Mouse (Mus musculus) myocyte (in vitro differentiated cells): Measurements from ENCODE around the gene Arhgef19. TPM values are rescaled to one million over a fixed set of nuclear protein-coding genes. Genes with fewer than 3 reads are reported as not detected.
A peak's percentile ranks its signal among the peaks of the same experiment; 100 is the strongest.

ENCODE experiments used
- H3K27me3 ChIP-seq: one replicate; pipeline ENCODE4 v1.6.1; 2011; ENCODE audit not compliant: control insufficient read depth, insufficient read depth, insufficient read length
- H3K36me3 ChIP-seq: one replicate; pipeline ENCODE4 v1.6.1; 2011; ENCODE audit not compliant: control insufficient read depth, insufficient read depth
- H3K4me2 ChIP-seq: one replicate; pipeline ENCODE4 v1.6.1; 2011; ENCODE audit warnings: low read depth, control low read depth
- H3K4me3 ChIP-seq: one replicate; pipeline ENCODE4 v1.5.1; 2011; ENCODE audit warnings: mild to moderate bottlenecking, control low read depth, moderate library complexity
- H3K79me2 ChIP-seq: one replicate; pipeline ENCODE4 v1.6.1; 2011; ENCODE audit not compliant: control insufficient read depth, insufficient read depth
- H3ac ChIP-seq: one replicate; pipeline ENCODE4 v1.6.1; 2011; ENCODE audit not compliant: control insufficient read depth, insufficient read length
- CEBPB ChIP-seq: IDR thresholded peaks from 2 replicates; pipeline ENCODE4 v1.6.1; 2011; ENCODE audit warnings: mild to moderate bottlenecking, moderate library complexity; ENCODE audit not compliant: poor library complexity, insufficient read depth, severe bottlenecking
- E2F4 ChIP-seq: IDR thresholded peaks from one replicate; pipeline ENCODE4 v1.6.1; 2011; ENCODE audit warnings: mild to moderate bottlenecking, control low read depth, moderate library complexity; ENCODE audit not compliant: insufficient read depth
- MAX ChIP-seq: IDR thresholded peaks from one replicate; pipeline ENCODE4 v1.6.1; 2011; ENCODE audit warnings: low read depth, mild to moderate bottlenecking, control low read depth
- MYOD1 ChIP-seq, 3 experiments: IDR thresholded peaks; one replicate each; pipeline ENCODE4 v1.6.1; 2011; ENCODE audit warnings: control low read depth in 2 of 3, low read depth in 2 of 3, mild to moderate bottlenecking in 2 of 3, moderate library complexity in 1 of 3; ENCODE audit not compliant: insufficient read length in 2 of 3, control insufficient read depth in 1 of 3
- MYOG ChIP-seq, 3 experiments: IDR thresholded peaks; one replicate each; pipeline ENCODE4 v1.6.1; 2011; ENCODE audit warnings: control low read depth in 2 of 3, low read depth in 2 of 3, mild to moderate bottlenecking in 2 of 3; ENCODE audit not compliant: insufficient read length in 2 of 3, control insufficient read depth in 1 of 3, insufficient read depth in 1 of 3
- POLR2A ChIP-seq: IDR thresholded peaks from one replicate; pipeline ENCODE4 v1.6.1; 2011; ENCODE audit warnings: low read depth, mild to moderate bottlenecking, control low read depth, moderate library complexity; ENCODE audit not compliant: insufficient read length
- POLR2AphosphoS2 ChIP-seq: IDR thresholded peaks from one replicate; pipeline ENCODE4 v1.6.1; 2011; ENCODE audit warnings: low read depth, control low read depth; ENCODE audit not compliant: insufficient read length
- REST ChIP-seq: IDR thresholded peaks from one replicate; pipeline ENCODE4 v1.6.1; 2011; ENCODE audit warnings: mild to moderate bottlenecking, control low read depth, moderate library complexity; ENCODE audit not compliant: insufficient read depth, insufficient read length
- SRF ChIP-seq: IDR thresholded peaks from one replicate; pipeline ENCODE4 v1.6.1; 2011; ENCODE audit warnings: low read depth; ENCODE audit not compliant: control insufficient read depth, insufficient read length
- TCF12 ChIP-seq: IDR thresholded peaks from one replicate; pipeline ENCODE4 v1.6.1; 2011; ENCODE audit warnings: mild to moderate bottlenecking, control low read depth; ENCODE audit not compliant: poor library complexity, insufficient read depth, severe bottlenecking
- TCF3 ChIP-seq: IDR thresholded peaks from one replicate; pipeline ENCODE4 v1.6.1; 2011; ENCODE audit warnings: low read depth, control low read depth; ENCODE audit not compliant: insufficient read length
- USF1 ChIP-seq: IDR thresholded peaks from one replicate; pipeline ENCODE4 v1.6.1; 2011; ENCODE audit warnings: low read depth, mild to moderate bottlenecking, control low read depth, moderate library complexity
- polyA plus RNA-seq: library from polyadenylated mRNA; unstranded; fragments of >200 nt; fragmentation: generic; extraction: Trizol; gene quantifications from one replicate; pipeline ENCODE4 v1.2.1, GENCODE M21; 2012; ENCODE audit warnings: missing spikeins

Gene Arhgef19
- polyA plus RNA-seq, 1 experiment: 28.6 TPM

DNA sequence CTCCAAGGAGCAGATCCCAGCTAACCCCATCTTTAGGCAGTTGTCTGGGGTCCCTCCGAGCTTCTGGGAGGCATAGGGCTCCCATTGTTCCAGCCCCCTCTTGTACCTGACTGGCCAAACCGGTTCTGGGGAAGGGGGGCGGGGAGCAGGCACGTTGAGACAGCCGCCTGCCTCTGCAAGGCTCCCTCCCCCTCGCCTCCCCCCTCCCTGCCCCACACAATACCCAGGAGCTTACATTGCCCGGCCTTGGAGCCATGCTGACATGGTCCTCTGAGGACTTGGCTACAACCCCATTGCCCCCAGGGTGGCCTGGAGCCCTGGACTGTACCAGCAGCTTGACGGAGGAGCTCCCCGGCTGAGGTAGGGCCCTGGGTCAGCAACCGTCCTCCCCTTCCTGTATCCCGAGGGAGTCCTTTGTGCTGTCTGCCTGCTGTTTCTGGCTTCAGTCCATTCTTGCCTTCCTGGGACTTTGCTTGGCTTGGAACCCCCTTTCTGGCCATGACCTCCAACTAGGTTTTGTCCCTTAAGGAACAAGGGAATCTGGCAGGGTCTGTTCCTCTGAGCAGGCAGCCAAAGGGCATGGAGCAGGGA is 3.4 kb downstream of the Arhgef19 start:
- Histone ChIP-seq H3K4me3 (no peak overlapping the region), H3ac (no peak overlapping the region), H3K27me3 (no peaks in the 10 kb centered on the region), H3K4me2 (peak overlapping the region; percentile 21), H3K79me2 (no peaks in the 10 kb centered on the region), H3K36me3 (no peaks in the 10 kb centered on the region)
- TF ChIP-seq E2F4 (no peak), SRF (no peak), MYOD1 (IDR thresholded peaks at IDR 0.05; ENCODE audit: control insufficient read depth in 1 of 3, insufficient read length in 2 of 3, low read depth in 2 of 3) (no peak)

DNA sequence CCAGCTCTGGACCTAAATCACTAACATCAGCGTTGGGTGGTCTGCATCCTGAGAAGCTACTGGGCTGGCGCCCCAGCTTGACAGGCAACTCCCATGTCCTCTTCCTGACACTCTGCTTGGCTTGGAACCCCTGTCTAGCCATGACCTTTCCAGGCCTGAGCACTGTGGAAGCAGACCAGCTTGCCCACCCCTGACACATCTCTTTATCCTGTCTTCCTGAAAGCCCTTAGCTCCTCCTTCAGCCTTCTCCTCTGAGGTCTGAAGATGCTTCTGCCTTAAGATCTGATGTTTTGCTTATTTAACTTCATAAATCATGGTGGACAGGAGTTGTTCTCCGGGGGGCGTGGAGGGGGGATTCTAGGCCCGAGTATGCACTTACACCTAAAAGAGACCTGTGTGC is 4.3 kb downstream of the Arhgef19 start:
- H3K36me3 ChIP-seq: no peaks in the 10 kb centered on the region
- no peak overlapping the region for H3K4me2 ChIP-seq
- TF ChIP-seq USF1 (no peak), POLR2A (no peak), POLR2AphosphoS2 (no peak), TCF12 (no peak), MYOD1 (IDR thresholded peaks at IDR 0.05; ENCODE audit: control insufficient read depth in 1 of 3, insufficient read length in 2 of 3, low read depth in 2 of 3) (no peak), TCF3 (no peak), SRF (no peak), CEBPB (no peak), MAX (no peak), REST (no peak), MYOG (IDR thresholded peaks at IDR 0.05; ENCODE audit: control insufficient read depth in 1 of 3, insufficient read depth in 1 of 3, insufficient read length in 2 of 3, low read depth in 2 of 3) (no peak), E2F4 (no peak)
- no peaks in the 10 kb centered on the region for H3K27me3 ChIP-seq
- no peaks in the 10 kb centered on the region for H3K79me2 ChIP-seq
- H3ac ChIP-seq: no peak overlapping the region
- no peak overlapping the region for H3K4me3 ChIP-seq

DNA sequence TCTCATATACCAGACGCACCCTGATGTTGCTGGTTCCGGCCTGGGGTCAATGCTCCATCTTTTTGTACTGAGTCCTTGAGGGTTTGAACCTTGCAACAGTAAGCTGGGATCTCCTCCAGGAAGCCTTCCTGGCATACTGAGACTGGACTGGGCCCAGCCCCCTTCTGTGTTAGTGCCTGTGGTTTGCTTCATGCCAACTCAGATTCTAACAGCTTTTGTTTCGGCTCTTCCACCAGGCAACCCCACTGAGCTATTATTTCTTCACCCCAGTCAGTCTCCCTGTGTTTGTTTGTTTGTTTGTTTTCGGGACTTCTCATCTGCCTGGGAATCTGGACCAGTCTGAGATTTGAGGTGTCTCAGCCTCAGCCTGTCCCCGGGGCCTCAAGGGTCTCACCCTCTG is 5.1 kb downstream of the Arhgef19 start:
- Histone ChIP-seq H3K4me3 (peak overlapping the region; percentile 31), H3K27me3 (no peaks in the 10 kb centered on the region)
- TF ChIP-seq SRF (no peak), E2F4 (no peak), REST (no peak), MYOG (IDR thresholded peaks at IDR 0.05; ENCODE audit: control insufficient read depth in 1 of 3, insufficient read depth in 1 of 3, insufficient read length in 2 of 3, low read depth in 2 of 3) (no peak), POLR2A (no peak), MYOD1 (IDR thresholded peaks at IDR 0.05; ENCODE audit: control insufficient read depth in 1 of 3, insufficient read length in 2 of 3, low read depth in 2 of 3) (no peak), CEBPB (no peak), USF1 (no peak), TCF12 (no peak), MAX (no peak), POLR2AphosphoS2 (no peak), TCF3 (no peak)

DNA sequence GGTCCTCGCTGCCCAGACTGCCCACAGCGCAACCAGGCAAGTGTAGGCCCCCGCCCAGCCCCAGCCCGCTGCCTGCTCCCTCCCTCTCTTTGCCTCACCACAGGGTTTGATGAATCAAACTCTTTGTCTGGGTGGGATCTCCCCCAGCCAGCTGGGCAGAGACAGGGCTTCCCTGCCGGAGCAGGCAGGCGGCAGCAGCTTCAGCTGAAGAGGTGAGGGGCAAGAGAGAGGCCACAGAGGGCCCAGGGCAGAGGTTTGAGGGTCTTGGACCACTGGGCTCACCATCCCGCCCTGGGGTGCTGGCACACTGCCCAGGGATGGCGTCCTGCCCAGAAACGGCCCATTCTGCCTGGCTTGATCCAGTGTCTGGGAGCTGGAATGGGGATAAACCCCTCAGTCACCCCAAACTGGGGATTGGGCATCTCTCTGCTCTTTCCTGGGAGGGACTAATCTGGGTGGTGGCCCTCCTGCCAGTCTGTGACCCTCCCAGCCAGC is 5.7 kb downstream of the Arhgef19 start:
- H3K4me3 ChIP-seq: peak overlapping the region; percentile 31

More for the DNA sequence above, 5.1 kb downstream of the Arhgef19 start:
- H3K79me2 ChIP-seq: no peaks in the 10 kb centered on the region
- H3K4me2 ChIP-seq: peak overlapping the region; percentile 99
- no peaks in the 10 kb centered on the region for H3K36me3 ChIP-seq
- H3ac ChIP-seq: peak overlapping the region; percentile 52

More for the DNA sequence above, 5.7 kb downstream of the Arhgef19 start:
- H3ac ChIP-seq: peak overlapping the region; percentile 52
- no peak for TF ChIP-seq TCF3
- TF ChIP-seq MYOD1 (IDR thresholded peaks at IDR 0.05; ENCODE audit: control insufficient read depth in 1 of 3, insufficient read length in 2 of 3, low read depth in 2 of 3): peak in 1 of 3 experiments; percentile 26
- no peak for TF ChIP-seq USF1
- no peak for TF ChIP-seq SRF
- no peak for TF ChIP-seq CEBPB
- TF ChIP-seq POLR2A: peak; percentile 41
- no peak for TF ChIP-seq MAX
- no peak for TF ChIP-seq REST
- peak; percentile 16 for TF ChIP-seq POLR2AphosphoS2
- no peak for TF ChIP-seq TCF12
- no peak for TF ChIP-seq E2F4
- TF ChIP-seq MYOG (IDR thresholded peaks at IDR 0.05; ENCODE audit: control insufficient read depth in 1 of 3, insufficient read depth in 1 of 3, insufficient read length in 2 of 3, low read depth in 2 of 3): peak in 1 of 3 experiments; percentile 51
- no peaks in the 10 kb centered on the region for H3K79me2 ChIP-seq
- no peaks in the 10 kb centered on the region for H3K36me3 ChIP-seq
- no peaks in the 10 kb centered on the region for H3K27me3 ChIP-seq
- peak overlapping the region; percentile 99 for H3K4me2 ChIP-seq
